Mouse (Mus musculus) hindbrain, embryonic 16.5 days (tissue): ENCODE data around the gene Gm10644. TPM values are rescaled to one million over a fixed set of nuclear protein-coding genes. Genes with fewer than 3 reads are reported as not detected.
A peak's percentile ranks its signal among the peaks of the same experiment; 100 is the strongest.

Experiments
- ATAC-seq: fragments of 200-750 bp; cut with Nextera tagmentation; 2 replicates; pipeline ENCODE4 v1.8.0; 2017; ENCODE audit warnings: moderate TSS enrichment, moderate library complexity
- H3K27ac ChIP-seq: fragments of 300-500 bp; sonication (generic); 2 replicates; pipeline ENCODE4 v1.5.1; 2014; ENCODE audit warnings: low read depth, mild to moderate bottlenecking, control low read depth, low read length, moderate library complexity
- H3K27me3 ChIP-seq: fragments of 300-500 bp; sonication (generic); replicated peaks from 2 replicates; pipeline ENCODE4 v1.6.1; 2014; ENCODE audit warnings: low read length; ENCODE audit not compliant: control insufficient read depth, insufficient read depth
- H3K36me3 ChIP-seq: fragments of 300-500 bp; sonication (generic); 2 replicates; pipeline ENCODE4 v1.6.1; 2014; ENCODE audit warnings: mild to moderate bottlenecking, low read length, moderate library complexity, mixed read lengths; ENCODE audit not compliant: control insufficient read depth, insufficient read depth
- H3K4me1 ChIP-seq: fragments of 300-500 bp; sonication (generic); 2 replicates; pipeline ENCODE4 v1.6.1; 2014; ENCODE audit warnings: low read depth, low read length; ENCODE audit not compliant: control insufficient read depth, insufficient read depth
- H3K4me2 ChIP-seq: fragments of 300-500 bp; sonication (generic); 2 replicates; pipeline ENCODE4 v1.6.1; 2014; ENCODE audit warnings: mild to moderate bottlenecking, low read length, control low read depth, moderate library complexity
- H3K4me3 ChIP-seq: fragments of 300-500 bp; sonication (generic); 2 replicates; pipeline ENCODE4 v1.5.1; 2014; ENCODE audit warnings: mild to moderate bottlenecking, low read length, control low read depth, moderate library complexity
- H3K9ac ChIP-seq: fragments of 300-500 bp; sonication (generic); 2 replicates; pipeline ENCODE4 v1.6.1; 2014; ENCODE audit warnings: low read depth, mild to moderate bottlenecking, control low read depth, low read length, moderate library complexity
- H3K9me3 ChIP-seq: fragments of 300-500 bp; sonication (generic); 2 replicates; pipeline ENCODE4 v1.6.1; 2014; ENCODE audit warnings: mild to moderate bottlenecking, low read length, moderate library complexity; ENCODE audit not compliant: control insufficient read depth
- WGBS: fragments of 180-500 bp; shearing (Covaris S2); extraction: QIAGEN DNeasy Blood & Tissue Kit; methylation state at CpG from one replicate; pipeline ENCODE4 v1.1.7; 2014; 5-methylcytosine and 5-hydroxymethylcytosine counted together
- polyA plus RNA-seq: library from polyadenylated mRNA; unstranded; fragments of >200 nt; fragmentation: Nextera tagmentation; extraction: Ambion mirVana; gene quantifications from 2 replicates; pipeline ENCODE4 v1.2.1, GENCODE M21; 2015

Gm10644 gene
- polyA plus RNA-seq, 1 experiment from 2014 or later = 0.98 TPM

DNA sequence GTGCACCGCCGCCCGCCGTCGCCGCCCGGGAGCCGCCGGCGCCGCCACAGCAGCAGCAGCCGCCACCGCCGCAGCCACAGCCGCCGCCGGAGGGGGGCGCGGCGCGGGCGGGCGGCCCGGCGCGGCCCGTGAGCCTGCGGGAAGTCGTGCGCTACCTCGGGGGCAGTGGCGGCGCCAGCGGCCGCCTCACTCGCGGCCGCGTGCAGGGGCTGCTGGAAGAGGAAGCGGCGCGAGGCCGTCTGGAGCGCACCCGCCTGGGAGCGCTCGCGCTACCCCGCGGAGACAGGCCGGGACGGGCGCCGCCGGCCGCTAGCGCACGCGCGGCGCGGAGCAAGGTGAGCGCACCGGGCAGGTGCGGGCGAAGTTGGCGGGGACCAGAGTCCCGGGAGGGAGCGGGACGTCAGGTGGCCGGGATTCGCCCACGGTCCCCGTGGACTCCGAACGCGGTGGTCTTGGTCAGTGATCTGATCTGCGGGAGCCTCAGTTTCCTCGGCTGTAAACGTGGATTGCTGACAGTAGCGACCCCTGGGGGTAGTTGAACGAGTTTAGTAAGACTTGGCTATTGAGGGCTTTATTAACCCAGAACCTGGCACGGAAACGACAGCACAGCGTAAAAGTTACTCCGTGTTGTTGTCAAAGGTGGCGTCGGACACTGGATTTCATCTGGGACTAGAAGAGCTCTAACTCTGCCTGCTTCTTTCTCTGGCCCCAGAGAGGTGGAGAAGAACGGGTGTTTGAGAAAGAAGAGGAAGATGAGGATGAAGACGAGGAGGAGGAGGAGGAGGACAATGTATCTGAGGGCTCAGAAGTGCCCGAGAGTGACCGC, 43.4 kb upstream of the Gm10644 start:
- H3K4me3 ChIP-seq = peak overlapping the region; percentile 82
- no peaks in the 10 kb centered on the region; the same call in 1 of the 2 replicates for H3K36me3 ChIP-seq
- WGBS = 1% methylated on average over 78 of the region's 92 CpGs
- H3K27ac ChIP-seq = peak overlapping the region; percentile 76
- ATAC-seq = peak; percentile 7; the same call in 1 of the 2 replicates
- no peaks in the 10 kb centered on the region for H3K9me3 ChIP-seq
- H3K4me1 ChIP-seq = peaks cover 20% of the 10 kb centered on the region
- peak overlapping the region; percentile 76 for H3K4me2 ChIP-seq
- no peaks in the 10 kb centered on the region; the same call in 1 of the 2 replicates for H3K27me3 ChIP-seq
- H3K9ac ChIP-seq = peak overlapping the region; percentile 87

- Histone ChIP-seq H3K9ac (peak within 1 kb of the TSS; percentile 87), H3K9me3 (no peaks in the 10 kb centered on the region), H3K4me3 (peak within 1 kb of the TSS; percentile 82), H3K4me1 (peaks cover 15% of the 10 kb centered on the region), H3K27ac (peak within 1 kb of the TSS; percentile 93), H3K4me2 (peak within 1 kb of the TSS; percentile 87), H3K27me3 (no peaks in the 10 kb centered on the region; the same call in 1 of the 2 replicates), H3K36me3 (no peaks in the 10 kb centered on the region; the same call in 1 of the 2 replicates)
- WGBS = under 1% methylated on average over 45 of the region's 112 CpGs
- ATAC-seq = peak; percentile 22
Measured at GRCm38 (mm10) chr8:83997511-83998141, 42.6 kb upstream of the Gm10644 start, which contains the start of gene Samd1. Gene Samd1, plus strand, starts transcription at chr8:83997672.

GRCm38 (mm10) chr8:83996567-83997505, 41.8 kb upstream of the Gm10644 start:
- peak; percentile 77 for ATAC-seq
- under 1% methylated on average over 40 of the region's 103 CpGs for WGBS
- Histone ChIP-seq H3K4me2 (peak overlapping the region; percentile 87), H3K4me1 (peaks cover 15% of the 10 kb centered on the region), H3K9ac (peak overlapping the region; percentile 87), H3K27ac (peak overlapping the region; percentile 93), H3K4me3 (peak overlapping the region; percentile 82), H3K9me3 (no peaks in the 10 kb centered on the region), H3K36me3 (peaks cover 4% of the 10 kb centered on the region; the same call in 1 of the 2 replicates), H3K27me3 (no peaks in the 10 kb centered on the region; the same call in 1 of the 2 replicates)

DNA sequence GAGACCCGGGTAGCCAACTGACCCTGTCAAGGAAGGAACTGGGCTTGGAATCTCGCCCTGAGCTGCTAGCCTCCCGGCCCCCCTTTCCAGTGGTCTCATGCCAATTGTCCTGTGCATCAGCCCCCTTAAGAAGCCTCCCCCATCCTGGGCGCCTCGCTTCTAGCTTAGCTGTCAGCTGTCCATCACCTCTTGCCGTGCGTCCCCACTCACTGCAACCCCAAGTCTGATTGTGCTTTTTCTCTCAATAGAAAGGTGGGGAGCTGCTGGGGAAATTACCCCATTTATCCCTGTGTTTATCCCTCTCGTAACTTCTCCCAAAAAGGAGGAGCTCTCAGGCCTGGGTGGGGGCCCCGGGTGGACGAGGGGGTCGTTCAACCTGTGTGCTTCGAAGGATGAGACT, 41.0 kb upstream of the Gm10644 start:
- peaks cover 15% of the 10 kb centered on the region for H3K4me1 ChIP-seq
- H3K27ac ChIP-seq = no peak overlapping the region
- H3K27me3 ChIP-seq = no peaks in the 10 kb centered on the region; the same call in 1 of the 2 replicates
- ATAC-seq = peak; percentile 13; the same call in 1 of the 2 replicates
- H3K36me3 ChIP-seq = peaks cover 12% of the 10 kb centered on the region; the same call in 1 of the 2 replicates
- H3K4me3 ChIP-seq = peak overlapping the region; percentile 82; the same call in 1 of the 2 replicates
- no peak overlapping the region for H3K9ac ChIP-seq
- no peaks in the 10 kb centered on the region for H3K9me3 ChIP-seq
- WGBS = 10% methylated on average over 12 of the region's 12 CpGs
- peak overlapping the region; percentile 87 for H3K4me2 ChIP-seq

DNA sequence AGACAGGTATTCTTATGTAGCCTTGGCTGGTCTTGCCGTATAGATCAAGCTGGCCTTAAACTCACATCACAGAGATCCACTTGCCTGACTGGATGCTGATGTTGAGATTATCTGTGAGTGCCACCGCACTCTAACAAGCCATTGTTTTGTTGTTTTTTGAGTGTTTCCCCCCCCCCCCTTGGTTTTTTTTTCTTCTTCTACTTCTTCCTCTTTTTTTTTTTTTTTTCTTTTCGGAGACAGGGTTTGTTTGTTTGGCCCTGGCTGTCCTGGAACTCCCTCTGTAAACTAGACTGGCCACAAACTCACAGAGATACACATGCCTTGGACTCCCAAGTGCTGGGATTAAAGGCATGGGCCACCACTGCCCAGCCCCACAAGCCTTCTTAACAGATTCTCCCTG, 39.0 kb upstream of the Gm10644 start:
- H3K9ac ChIP-seq = no peak overlapping the region
- H3K9me3 ChIP-seq = no peaks in the 10 kb centered on the region
- no peak overlapping the region for H3K27ac ChIP-seq
- no peak for ATAC-seq
- peaks cover 29% of the 10 kb centered on the region for H3K36me3 ChIP-seq
- H3K27me3 ChIP-seq = no peaks in the 10 kb centered on the region
- 83% methylated on average over 3 of the region's 3 CpGs for WGBS
- H3K4me1 ChIP-seq = peaks cover 8% of the 10 kb centered on the region
- H3K4me2 ChIP-seq = no peak overlapping the region
- no peak overlapping the region for H3K4me3 ChIP-seq

GRCm38 (mm10) chr8:83992488-83992887, 37.5 kb upstream of the Gm10644 start:
- H3K4me2 ChIP-seq = no peak overlapping the region
- 88% methylated on average over 2 of the region's 2 CpGs for WGBS
- ATAC-seq = no peak
- no peaks in the 10 kb centered on the region for H3K9me3 ChIP-seq
- H3K36me3 ChIP-seq = peaks cover 40% of the 10 kb centered on the region
- H3K27ac ChIP-seq = no peak overlapping the region
- H3K27me3 ChIP-seq = no peaks in the 10 kb centered on the region
- H3K4me1 ChIP-seq = peaks cover 4% of the 10 kb centered on the region; the same call in 1 of the 2 replicates
- H3K9ac ChIP-seq = no peak overlapping the region
- H3K4me3 ChIP-seq = no peak overlapping the region

DNA sequence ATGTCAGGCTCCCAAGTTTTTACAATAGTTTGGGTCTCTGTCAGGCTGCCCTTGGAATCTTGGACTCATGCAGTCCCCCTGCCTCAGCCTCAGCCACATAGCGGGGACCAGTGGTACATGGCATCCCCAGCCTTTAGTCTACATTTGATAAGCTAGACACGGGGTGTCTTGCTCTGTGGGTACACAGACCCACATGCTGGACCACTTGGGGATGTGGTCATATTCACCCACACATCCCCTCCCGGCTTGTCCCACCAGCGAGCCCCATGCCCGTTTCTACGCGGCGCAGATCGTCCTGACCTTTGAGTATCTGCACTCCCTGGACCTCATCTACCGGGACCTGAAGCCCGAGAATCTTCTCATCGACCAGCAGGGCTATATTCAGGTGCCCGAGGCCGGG, 35.2 kb upstream of the Gm10644 start:
- ATAC-seq = 0 out of 2 replicates have a peak, but pooled peaks have one; percentile 3
- no peaks in the 10 kb centered on the region for H3K4me1 ChIP-seq
- no peaks in the 10 kb centered on the region for H3K27me3 ChIP-seq
- no peak overlapping the region for H3K4me3 ChIP-seq
- peaks cover 56% of the 10 kb centered on the region for H3K36me3 ChIP-seq
- H3K9me3 ChIP-seq = no peaks in the 10 kb centered on the region
- no peak overlapping the region for H3K27ac ChIP-seq
- H3K4me2 ChIP-seq = no peak overlapping the region
- WGBS = 96% methylated on average over 14 of the region's 14 CpGs
- no peak overlapping the region for H3K9ac ChIP-seq

- Histone ChIP-seq H3K4me1 (no peaks in the 10 kb centered on the region), H3K27ac (no peak overlapping the region), H3K9ac (no peak overlapping the region), H3K27me3 (no peaks in the 10 kb centered on the region), H3K9me3 (no peaks in the 10 kb centered on the region), H3K4me2 (no peak overlapping the region), H3K4me3 (no peak overlapping the region), H3K36me3 (peaks cover 59% of the 10 kb centered on the region)
- whole genome bisulfite sequencing = 89% methylated on average over 7 of the region's 7 CpGs
- ATAC-seq = no peak
Measured at GRCm38 (mm10) chr8:83989243-83989642, 34.2 kb upstream of the Gm10644 start.
